Mouse (Mus musculus) kidney, embryonic 16.5 days (tissue): Measurements from ENCODE around the gene Stat1. TPM values are rescaled to one million over a fixed set of nuclear protein-coding genes. Genes with fewer than 3 reads are reported as not detected.

Source experiments
- ATAC-seq: fragments of 200-750 bp; cut with Nextera tagmentation; 2 replicates; pipeline ENCODE4 v1.8.0; 2017; ENCODE audit warnings: moderate TSS enrichment; ENCODE audit not compliant: low FRiP score, low TSS enrichment
- H3K27ac ChIP-seq: fragments of 300-500 bp; sonication (generic); 2 replicates; pipeline ENCODE4 v1.5.1; 2014; ENCODE audit warnings: low read length
- H3K27me3 ChIP-seq: fragments of 300-500 bp; sonication (generic); 2 replicates; pipeline ENCODE4 v1.6.1; 2014; ENCODE audit warnings: low read length, control low read depth, mixed read lengths; ENCODE audit not compliant: insufficient read depth
- H3K36me3 ChIP-seq: fragments of 300-500 bp; sonication (generic); 2 replicates; pipeline ENCODE4 v1.6.1; 2014; ENCODE audit warnings: low read length, control low read depth, mixed read lengths; ENCODE audit not compliant: insufficient read depth
- H3K4me1 ChIP-seq: fragments of 300-500 bp; sonication (generic); 2 replicates; pipeline ENCODE4 v1.6.1; 2014; ENCODE audit warnings: low read length, control low read depth, mixed read lengths; ENCODE audit not compliant: insufficient read depth
- H3K4me2 ChIP-seq: fragments of 300-500 bp; sonication (generic); replicated peaks from 2 replicates; pipeline ENCODE4 v1.6.1; 2014; ENCODE audit warnings: low read depth, low read length
- H3K4me3 ChIP-seq: fragments of 300-500 bp; sonication (generic); 2 replicates; pipeline ENCODE4 v1.5.1; 2014; ENCODE audit warnings: mild to moderate bottlenecking, low read length
- H3K9ac ChIP-seq: fragments of 300-500 bp; sonication (generic); replicated peaks from 2 replicates; pipeline ENCODE4 v1.6.1; 2014; ENCODE audit warnings: low read length
- H3K9me3 ChIP-seq: fragments of 300-500 bp; sonication (generic); 2 replicates; pipeline ENCODE4 v1.6.1; 2016; ENCODE audit warnings: low read length, control low read depth
- WGBS: fragments of 180-500 bp; shearing (Covaris S2); extraction: QIAGEN DNeasy Blood & Tissue Kit; methylation state at CpG from one replicate; pipeline ENCODE4 v1.1.7; 2014; 5-methylcytosine and 5-hydroxymethylcytosine counted together
- polyA plus RNA-seq: library from polyadenylated mRNA; unstranded; fragments of >200 nt; fragmentation: Nextera tagmentation; extraction: Ambion mirVana; gene quantifications from 2 replicates; pipeline ENCODE4 v1.2.1, GENCODE M21; 2015

Gene Stat1
- polyA plus RNA-seq, 1 experiment from 2014 or later, result 18.6 TPM

DNA sequence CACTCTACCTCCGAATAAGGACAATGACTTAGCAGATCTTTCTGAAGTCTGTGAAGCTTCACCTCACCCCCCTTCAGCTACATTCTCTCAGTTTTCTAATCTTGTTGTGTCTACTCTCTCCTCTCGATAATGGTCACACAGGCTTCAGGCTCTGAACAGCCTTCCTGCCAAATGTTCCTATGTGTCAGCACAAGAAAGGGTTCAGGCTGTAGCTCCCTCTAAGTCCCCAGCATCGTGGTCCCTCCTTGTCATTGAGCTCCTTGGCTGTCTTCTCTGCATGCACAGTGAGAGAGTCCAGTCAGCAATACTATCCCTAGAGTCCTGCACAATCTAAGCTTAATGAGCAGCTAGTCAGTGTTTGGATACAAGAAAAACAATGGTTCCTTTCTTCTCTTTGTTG lies 8.0 kb upstream of the Stat1 start:
- Histone ChIP-seq H3K9me3 (no peaks in the 10 kb centered on the region), H3K27ac (no peak overlapping the region), H3K36me3 (no peaks in the 10 kb centered on the region), H3K4me3 (no peak overlapping the region), H3K27me3 (no peaks in the 10 kb centered on the region), H3K4me1 (peaks cover 4% of the 10 kb centered on the region; the same call in 1 of the 2 replicates), H3K9ac (no peak overlapping the region), H3K4me2 (no peak overlapping the region)
- WGBS, result 69% methylated on average over 3 of the region's 3 CpGs
- ATAC-seq, result no peak

DNA sequence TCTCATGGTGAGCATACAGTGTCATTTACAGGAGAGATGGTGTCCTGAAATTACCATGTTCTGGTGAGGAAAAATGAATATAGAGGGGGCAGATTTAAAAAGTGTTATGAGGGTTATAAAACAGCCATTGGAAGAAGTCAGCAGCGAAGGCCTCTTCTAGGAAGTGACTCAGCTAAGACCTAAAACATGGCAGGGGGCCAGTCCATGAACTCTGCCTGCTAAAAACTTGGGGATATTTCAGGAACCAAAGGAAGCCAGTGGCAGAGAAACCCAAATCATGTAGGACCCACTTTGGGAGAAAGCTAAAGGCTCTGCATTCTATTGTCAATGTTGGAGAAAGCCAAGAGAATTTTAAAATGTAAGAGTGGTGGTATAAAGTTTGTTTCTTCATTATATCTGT lies 6.9 kb upstream of the Stat1 start:
- ATAC-seq, result no peak
- peaks cover 4% of the 10 kb centered on the region; the same call in 1 of the 2 replicates for H3K4me1 ChIP-seq
- no peak overlapping the region for H3K4me2 ChIP-seq
- no peak overlapping the region for H3K9ac ChIP-seq
- H3K27ac ChIP-seq, result no peak overlapping the region
- H3K36me3 ChIP-seq, result no peaks in the 10 kb centered on the region
- H3K27me3 ChIP-seq, result no peaks in the 10 kb centered on the region
- 76% methylated on average over 1 of the region's 1 CpGs for WGBS
- no peak overlapping the region for H3K4me3 ChIP-seq
- H3K9me3 ChIP-seq, result no peaks in the 10 kb centered on the region

DNA sequence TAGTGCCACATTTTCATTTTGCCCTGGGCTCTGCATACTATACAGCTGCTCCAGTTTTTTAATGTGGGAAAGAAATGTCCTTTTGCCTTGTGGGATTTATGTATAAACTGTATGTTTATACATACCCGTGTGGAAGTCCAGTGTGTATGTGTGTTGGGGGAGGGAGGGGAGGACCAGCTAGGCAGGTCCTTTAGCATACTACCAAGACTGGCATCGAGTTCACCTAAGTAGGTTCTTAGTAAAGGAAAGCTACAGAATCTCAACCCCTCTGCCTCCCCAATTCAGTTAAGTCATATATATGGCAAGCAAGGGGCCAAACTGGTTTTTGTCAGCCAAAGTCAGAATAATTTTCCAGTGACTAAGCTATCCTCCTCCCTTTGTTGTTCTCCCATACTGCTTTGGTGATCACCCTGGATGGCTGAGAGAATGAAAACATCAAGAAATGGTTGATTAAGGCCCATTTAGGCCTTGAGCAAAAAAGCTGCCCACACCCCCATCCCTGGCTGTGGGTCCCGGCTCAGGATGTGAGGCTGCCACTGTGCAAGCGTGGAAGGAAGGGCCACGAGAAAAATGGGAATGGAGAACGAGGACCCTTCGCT lies 6.1 kb upstream of the Stat1 start:
- ATAC-seq, result peak; percentile 30
- Histone ChIP-seq H3K4me2 (peak overlapping the region; percentile 64), H3K27me3 (no peaks in the 10 kb centered on the region), H3K9ac (peak overlapping the region; percentile 72), H3K36me3 (no peaks in the 10 kb centered on the region), H3K4me1 (peaks cover 4% of the 10 kb centered on the region; the same call in 1 of the 2 replicates), H3K9me3 (no peaks in the 10 kb centered on the region), H3K4me3 (peak overlapping the region; percentile 47), H3K27ac (peak overlapping the region; percentile 76; the same call in 1 of the 2 replicates)
- 23% methylated on average over 7 of the region's 7 CpGs for WGBS

DNA sequence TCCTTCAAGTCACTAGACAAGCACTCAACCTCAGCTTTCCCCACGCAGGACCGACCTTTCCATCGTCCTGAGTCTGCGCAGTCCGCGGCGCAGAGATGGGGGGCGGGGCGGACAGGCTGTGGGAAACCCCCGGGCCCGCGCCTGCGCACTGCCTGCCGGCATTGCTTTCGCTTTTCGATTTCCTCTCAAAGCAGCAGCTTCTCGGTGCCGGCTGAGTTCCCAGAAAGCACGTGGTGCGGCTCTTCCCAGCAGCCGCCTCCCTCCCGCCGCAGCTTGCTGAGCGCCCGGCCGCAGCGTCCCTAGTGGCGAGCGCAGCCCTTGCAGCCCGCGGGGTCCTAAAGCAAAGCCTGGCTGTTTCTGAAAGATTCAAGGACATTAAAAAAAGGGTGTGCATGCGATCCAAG lies 5.6 kb upstream of the Stat1 start:
- H3K4me1 ChIP-seq, result peaks cover 7% of the 10 kb centered on the region; the same call in 1 of the 2 replicates
- H3K36me3 ChIP-seq, result no peaks in the 10 kb centered on the region
- peak overlapping the region; percentile 72 for H3K9ac ChIP-seq
- H3K4me2 ChIP-seq, result peak overlapping the region; percentile 64
- no peaks in the 10 kb centered on the region for H3K9me3 ChIP-seq
- ATAC-seq, result peak; percentile 98
- WGBS, result under 1% methylated on average over 32 of the region's 32 CpGs
- no peaks in the 10 kb centered on the region for H3K27me3 ChIP-seq
- peak overlapping the region; percentile 47 for H3K4me3 ChIP-seq
- H3K27ac ChIP-seq, result peak overlapping the region; percentile 76; the same call in 1 of the 2 replicates

DNA sequence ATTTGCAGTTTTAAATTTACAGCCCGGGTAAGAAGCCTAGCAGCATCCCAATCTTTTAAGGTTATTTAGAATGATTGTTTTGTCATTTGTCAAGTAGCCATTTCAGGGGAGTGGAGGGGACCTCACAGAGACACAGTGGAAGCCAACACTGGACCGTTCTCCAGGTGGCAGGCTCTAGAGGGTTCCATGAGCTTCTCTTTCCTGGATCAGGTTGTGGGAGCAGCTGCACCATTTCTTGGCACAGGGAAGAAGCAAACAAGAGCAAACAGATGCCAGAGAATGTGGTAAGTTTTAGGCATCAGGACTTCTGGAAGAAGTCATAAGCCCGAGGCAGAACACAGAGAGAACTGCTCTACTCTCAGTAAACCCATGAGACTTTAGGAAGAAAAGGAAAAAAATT lies 2.8 kb upstream of the Stat1 start:
- peaks cover 14% of the 10 kb centered on the region for H3K4me1 ChIP-seq
- H3K9me3 ChIP-seq, result no peaks in the 10 kb centered on the region
- H3K36me3 ChIP-seq, result no peaks in the 10 kb centered on the region
- ATAC-seq, result no peak
- H3K27me3 ChIP-seq, result no peaks in the 10 kb centered on the region
- H3K27ac ChIP-seq, result no peak overlapping the region
- H3K4me3 ChIP-seq, result no peak overlapping the region
- 80% methylated on average over 3 of the region's 3 CpGs for WGBS
- H3K4me2 ChIP-seq, result no peak overlapping the region
- H3K9ac ChIP-seq, result no peak overlapping the region

DNA sequence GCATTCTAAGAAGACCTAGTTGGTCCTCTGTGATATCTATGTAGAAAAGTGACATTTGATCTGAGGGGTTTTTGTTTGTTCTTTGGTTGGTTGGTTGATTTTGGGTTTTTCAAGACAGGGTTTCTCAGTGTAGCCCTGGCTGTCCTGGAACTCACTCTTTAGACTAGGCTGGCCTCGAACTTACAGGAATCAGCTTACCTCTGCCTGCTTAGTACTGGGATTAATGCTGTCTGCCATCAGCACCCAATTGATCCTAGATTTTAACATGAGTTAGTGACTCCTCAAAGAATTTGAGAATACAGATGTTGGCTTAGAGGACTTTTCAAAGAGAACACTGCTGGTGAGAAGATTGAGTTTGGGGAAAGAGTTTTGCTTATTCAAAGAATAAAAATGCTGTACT lies 1.5 kb upstream of the Stat1 start:
- H3K27ac ChIP-seq, result no peak overlapping the region
- no peak overlapping the region for H3K4me3 ChIP-seq
- no peaks in the 10 kb centered on the region for H3K9me3 ChIP-seq
- H3K36me3 ChIP-seq, result no peaks in the 10 kb centered on the region
- peaks cover 14% of the 10 kb centered on the region for H3K4me1 ChIP-seq
- no peak overlapping the region for H3K9ac ChIP-seq
- 92% methylated on average over 1 of the region's 1 CpGs for WGBS
- H3K4me2 ChIP-seq, result no peak overlapping the region
- no peaks in the 10 kb centered on the region for H3K27me3 ChIP-seq
- no peak for ATAC-seq

DNA sequence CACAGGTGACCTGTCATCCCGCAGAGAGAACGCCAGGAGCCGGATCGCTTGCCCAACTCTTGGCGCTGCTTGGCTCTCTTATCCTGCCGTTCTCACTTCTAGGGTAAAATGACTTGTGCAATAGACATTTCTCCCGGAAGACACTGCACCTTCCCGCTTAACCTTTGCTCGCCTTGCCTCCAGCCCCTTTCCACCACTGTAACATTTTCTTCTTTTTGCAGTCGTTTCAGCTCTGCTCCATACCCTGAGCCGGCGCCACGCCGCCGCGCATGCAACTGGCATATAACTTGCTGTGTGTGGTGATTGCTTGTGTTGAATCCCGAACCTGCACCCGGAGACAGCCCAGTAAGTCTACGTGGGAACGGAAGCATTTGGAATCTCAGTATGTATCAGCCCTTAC lies 451 bp downstream of the Stat1 start:
- peaks cover 9% of the 10 kb centered on the region; the same call in 1 of the 2 replicates for H3K4me1 ChIP-seq
- under 1% methylated on average over 20 of the region's 20 CpGs for WGBS
- H3K27ac ChIP-seq, result 0 out of 2 replicates have a peak overlapping the region, but pooled peaks have one; percentile 42
- peak; percentile 7 for ATAC-seq
- peak overlapping the region; percentile 92 for H3K4me3 ChIP-seq
- no peaks in the 10 kb centered on the region for H3K27me3 ChIP-seq
- peak overlapping the region; percentile 76 for H3K9ac ChIP-seq
- no peaks in the 10 kb centered on the region for H3K9me3 ChIP-seq
- peak overlapping the region; percentile 91 for H3K4me2 ChIP-seq
- 0 out of 2 replicates have a peak, but pooled peaks cover 3% of the 10 kb centered on the region for H3K36me3 ChIP-seq

DNA sequence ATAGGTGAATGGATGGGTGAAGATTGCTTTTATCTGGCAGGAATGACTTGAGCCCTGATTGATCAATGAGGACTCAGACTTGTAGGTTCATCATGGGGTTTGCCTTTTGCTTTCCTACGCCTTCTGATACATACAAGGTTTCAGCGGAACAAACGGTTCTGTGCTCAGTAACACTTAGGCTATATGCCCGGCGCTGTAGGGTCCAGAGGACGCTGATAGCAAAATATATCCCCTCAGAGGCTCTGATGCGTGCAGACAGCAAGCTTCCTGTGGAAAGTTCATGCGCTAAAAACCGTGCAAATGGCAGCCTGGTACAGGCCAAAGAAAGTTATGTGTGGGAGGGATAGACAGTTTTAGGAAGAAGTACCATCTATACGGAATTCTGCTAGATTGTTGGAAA lies 951 bp downstream of the Stat1 start:
- Histone ChIP-seq H3K27ac (no peak overlapping the region), H3K36me3 (0 out of 2 replicates have a peak, but pooled peaks cover 3% of the 10 kb centered on the region), H3K27me3 (no peaks in the 10 kb centered on the region), H3K4me3 (peak overlapping the region; percentile 92), H3K9ac (peak overlapping the region; percentile 76), H3K4me1 (peaks cover 9% of the 10 kb centered on the region; the same call in 1 of the 2 replicates), H3K4me2 (peak overlapping the region; percentile 91), H3K9me3 (no peaks in the 10 kb centered on the region)
- no peak for ATAC-seq
- 26% methylated on average over 10 of the region's 10 CpGs for WGBS

DNA sequence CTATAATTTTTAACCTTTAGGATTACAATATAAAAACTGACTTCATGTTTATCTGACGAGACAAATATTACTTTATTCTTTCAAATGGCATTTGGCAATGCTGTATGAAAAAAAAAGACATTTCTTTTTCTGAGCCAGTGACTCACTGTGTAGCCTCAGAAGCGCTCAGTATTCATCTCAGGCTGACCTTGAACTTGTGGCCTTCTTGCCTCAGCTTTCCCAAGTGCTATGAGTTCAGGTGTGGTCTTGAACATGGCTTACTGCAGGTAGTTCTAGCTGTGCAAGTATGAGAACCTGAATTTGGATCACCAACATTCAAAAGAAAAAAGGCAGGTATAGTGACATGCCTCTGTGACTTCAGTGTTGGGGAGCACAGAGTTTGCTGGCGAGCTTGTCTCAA lies 1.8 kb downstream of the Stat1 start:
- no peaks in the 10 kb centered on the region for H3K27me3 ChIP-seq
- 86% methylated on average over 3 of the region's 3 CpGs for WGBS
- no peak overlapping the region for H3K9ac ChIP-seq
- peaks cover 9% of the 10 kb centered on the region; the same call in 1 of the 2 replicates for H3K4me1 ChIP-seq
- H3K36me3 ChIP-seq, result 0 out of 2 replicates have a peak, but pooled peaks cover 3% of the 10 kb centered on the region
- no peak overlapping the region for H3K27ac ChIP-seq
- no peak overlapping the region for H3K4me2 ChIP-seq
- no peak for ATAC-seq
- H3K9me3 ChIP-seq, result no peaks in the 10 kb centered on the region
- no peak overlapping the region for H3K4me3 ChIP-seq

DNA sequence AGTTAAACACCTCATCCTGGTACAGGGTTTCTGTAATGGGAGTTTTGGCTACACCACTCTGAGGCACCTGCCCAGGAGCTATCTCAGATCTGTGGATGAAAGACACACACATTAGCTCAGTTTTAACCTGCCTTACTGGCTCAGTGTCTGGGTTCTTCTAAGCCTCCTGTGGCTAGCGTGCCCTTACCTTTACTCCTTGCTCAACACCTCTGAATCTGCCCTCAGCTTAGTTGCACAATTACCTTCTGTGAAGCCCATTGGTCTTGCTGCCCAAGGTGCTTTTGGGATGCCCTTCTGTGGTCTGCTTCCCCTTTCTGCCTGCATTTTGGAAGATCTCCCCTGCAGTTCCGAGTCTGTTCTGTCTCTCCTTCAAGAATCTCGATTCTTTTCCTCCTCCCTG lies 5.6 kb downstream of the Stat1 start:
- Histone ChIP-seq H3K27ac (no peak overlapping the region), H3K27me3 (no peaks in the 10 kb centered on the region), H3K9ac (no peak overlapping the region), H3K9me3 (no peaks in the 10 kb centered on the region), H3K4me2 (no peak overlapping the region), H3K4me3 (no peak overlapping the region), H3K4me1 (peaks cover 5% of the 10 kb centered on the region; the same call in 1 of the 2 replicates), H3K36me3 (peaks cover 10% of the 10 kb centered on the region)
- no peak for ATAC-seq
- 67% methylated on average over 3 of the region's 3 CpGs for WGBS
